Mouse (Mus musculus): Measurements from ENCODE around the gene Ptpn13. TPM values are rescaled to one million over a fixed set of nuclear protein-coding genes. Genes with fewer than 3 reads are reported as not detected.

Gene Ptpn13
- polyA plus RNA-seq, 1 experiment from 2014 or later: 4.1 TPM

- no peak for ATAC-seq
- Histone ChIP-seq H3K9me3 (ENCODE audit: control insufficient read depth, low read length) (no peaks in the 10 kb centered on the region), H3K4me1 (replicated peaks; ENCODE audit: control insufficient read depth, insufficient read depth, low read length) (no peaks in the 10 kb centered on the region; the same call in 1 of the 2 replicates), H3K27ac (ENCODE audit: low read length) (no peak overlapping the region), H3K36me3 (ENCODE audit: control insufficient read depth, insufficient read depth) (no peaks in the 10 kb centered on the region), H3K9ac (replicated peaks; ENCODE audit: low read depth, low read length) (no peak overlapping the region), H3K27me3 (replicated peaks; ENCODE audit: control insufficient read depth, insufficient read depth, low read length) (no peaks in the 10 kb centered on the region), H3K4me3 (replicated peaks; ENCODE audit: low read length) (no peak overlapping the region), H3K4me2 (ENCODE audit: low read length) (no peak overlapping the region)
- WGBS: 50% methylated on average over 6 of the region's 6 CpGs
These were observed 92.6 kb downstream of the Ptpn13 start for GRCm38 (mm10) chr5:103517641-103518040.

GRCm38 (mm10) chr5:103518797-103519468 is 93.9 kb downstream of the Ptpn13 start:
- H3K4me2 ChIP-seq (ENCODE audit: low read length): no peak overlapping the region
- 79% methylated on average over 14 of the region's 14 CpGs for WGBS
- H3K36me3 ChIP-seq (ENCODE audit: control insufficient read depth, insufficient read depth): no peaks in the 10 kb centered on the region
- no peak overlapping the region for H3K9ac ChIP-seq (replicated peaks; ENCODE audit: low read depth, low read length)
- no peaks in the 10 kb centered on the region; the same call in 1 of the 2 replicates for H3K4me1 ChIP-seq (replicated peaks; ENCODE audit: control insufficient read depth, insufficient read depth, low read length)
- no peaks in the 10 kb centered on the region for H3K9me3 ChIP-seq (ENCODE audit: control insufficient read depth, low read length)
- no peak overlapping the region for H3K27ac ChIP-seq (ENCODE audit: low read length)
- no peaks in the 10 kb centered on the region for H3K27me3 ChIP-seq (replicated peaks; ENCODE audit: control insufficient read depth, insufficient read depth, low read length)
- no peak overlapping the region for H3K4me3 ChIP-seq (replicated peaks; ENCODE audit: low read length)
- no peak for ATAC-seq

- ATAC-seq: no peak
- Histone ChIP-seq H3K4me2 (ENCODE audit: low read length) (no peak overlapping the region), H3K9me3 (ENCODE audit: control insufficient read depth, low read length) (no peaks in the 10 kb centered on the region), H3K4me1 (replicated peaks; ENCODE audit: control insufficient read depth, insufficient read depth, low read length) (no peaks in the 10 kb centered on the region; the same call in 1 of the 2 replicates), H3K36me3 (ENCODE audit: control insufficient read depth, insufficient read depth) (no peaks in the 10 kb centered on the region), H3K9ac (replicated peaks; ENCODE audit: low read depth, low read length) (no peak overlapping the region), H3K27me3 (replicated peaks; ENCODE audit: control insufficient read depth, insufficient read depth, low read length) (no peaks in the 10 kb centered on the region), H3K4me3 (replicated peaks; ENCODE audit: low read length) (no peak overlapping the region), H3K27ac (ENCODE audit: low read length) (no peak overlapping the region)
- 78% methylated on average over 3 of the region's 3 CpGs for WGBS
These were observed 97.4 kb downstream of the Ptpn13 start for GRCm38 (mm10) chr5:103522371-103522770.

- no peak for ATAC-seq
- Histone ChIP-seq H3K36me3 (ENCODE audit: control insufficient read depth, insufficient read depth) (no peaks in the 10 kb centered on the region), H3K4me3 (replicated peaks; ENCODE audit: low read length) (no peak overlapping the region), H3K27me3 (replicated peaks; ENCODE audit: control insufficient read depth, insufficient read depth, low read length) (no peaks in the 10 kb centered on the region), H3K4me1 (replicated peaks; ENCODE audit: control insufficient read depth, insufficient read depth, low read length) (no peaks in the 10 kb centered on the region), H3K9me3 (ENCODE audit: control insufficient read depth, low read length) (no peaks in the 10 kb centered on the region), H3K9ac (replicated peaks; ENCODE audit: low read depth, low read length) (no peak overlapping the region), H3K4me2 (ENCODE audit: low read length) (no peak overlapping the region), H3K27ac (ENCODE audit: low read length) (no peak overlapping the region)
- WGBS: 81% methylated on average over 20 of the region's 20 CpGs
These were observed 101.9 kb downstream of the Ptpn13 start for GRCm38 (mm10) chr5:103526668-103527436.

- Histone ChIP-seq H3K4me2 (ENCODE audit: low read length) (no peak overlapping the region), H3K27me3 (replicated peaks; ENCODE audit: control insufficient read depth, insufficient read depth, low read length) (no peaks in the 10 kb centered on the region), H3K36me3 (ENCODE audit: control insufficient read depth, insufficient read depth) (no peaks in the 10 kb centered on the region), H3K27ac (ENCODE audit: low read length) (no peak overlapping the region), H3K4me3 (replicated peaks; ENCODE audit: low read length) (no peak overlapping the region), H3K9me3 (ENCODE audit: control insufficient read depth, low read length) (no peaks in the 10 kb centered on the region), H3K9ac (replicated peaks; ENCODE audit: low read depth, low read length) (no peak overlapping the region), H3K4me1 (replicated peaks; ENCODE audit: control insufficient read depth, insufficient read depth, low read length) (no peaks in the 10 kb centered on the region)
- ATAC-seq: no peak
- 67% methylated on average over 6 of the region's 6 CpGs for WGBS
These were observed 102.4 kb downstream of the Ptpn13 start for GRCm38 (mm10) chr5:103527437-103527718.

GRCm38 (mm10) chr5:103530214-103530613 is 105.2 kb downstream of the Ptpn13 start:
- ATAC-seq: no peak
- WGBS: 88% methylated on average over 9 of the region's 9 CpGs
- H3K4me1 ChIP-seq (replicated peaks; ENCODE audit: control insufficient read depth, insufficient read depth, low read length): no peaks in the 10 kb centered on the region
- H3K4me3 ChIP-seq (replicated peaks; ENCODE audit: low read length): no peak overlapping the region
- no peaks in the 10 kb centered on the region for H3K27me3 ChIP-seq (replicated peaks; ENCODE audit: control insufficient read depth, insufficient read depth, low read length)
- no peak overlapping the region for H3K4me2 ChIP-seq (ENCODE audit: low read length)
- no peaks in the 10 kb centered on the region for H3K9me3 ChIP-seq (ENCODE audit: control insufficient read depth, low read length)
- no peak overlapping the region for H3K27ac ChIP-seq (ENCODE audit: low read length)
- H3K9ac ChIP-seq (replicated peaks; ENCODE audit: low read depth, low read length): no peak overlapping the region
- H3K36me3 ChIP-seq (ENCODE audit: control insufficient read depth, insufficient read depth): no peaks in the 10 kb centered on the region

- no peaks in the 10 kb centered on the region for H3K36me3 ChIP-seq (ENCODE audit: control insufficient read depth, insufficient read depth)
- ATAC-seq: no peak
- WGBS: 76% methylated on average over 11 of the region's 11 CpGs
- H3K4me2 ChIP-seq (ENCODE audit: low read length): no peak overlapping the region
- H3K27me3 ChIP-seq (replicated peaks; ENCODE audit: control insufficient read depth, insufficient read depth, low read length): no peaks in the 10 kb centered on the region
- no peaks in the 10 kb centered on the region for H3K4me1 ChIP-seq (replicated peaks; ENCODE audit: control insufficient read depth, insufficient read depth, low read length)
- no peaks in the 10 kb centered on the region for H3K9me3 ChIP-seq (ENCODE audit: control insufficient read depth, low read length)
- H3K9ac ChIP-seq (replicated peaks; ENCODE audit: low read depth, low read length): no peak overlapping the region
- H3K4me3 ChIP-seq (replicated peaks; ENCODE audit: low read length): no peak overlapping the region
- no peak overlapping the region for H3K27ac ChIP-seq (ENCODE audit: low read length)
These were observed 107.9 kb downstream of the Ptpn13 start for GRCm38 (mm10) chr5:103532841-103533390.

GRCm38 (mm10) chr5:103534454-103534853 is 109.5 kb downstream of the Ptpn13 start:
- H3K36me3 ChIP-seq (ENCODE audit: control insufficient read depth, insufficient read depth): no peaks in the 10 kb centered on the region
- H3K9me3 ChIP-seq (ENCODE audit: control insufficient read depth, low read length): no peaks in the 10 kb centered on the region
- no peak overlapping the region for H3K9ac ChIP-seq (replicated peaks; ENCODE audit: low read depth, low read length)
- ATAC-seq: no peak
- no peaks in the 10 kb centered on the region for H3K4me1 ChIP-seq (replicated peaks; ENCODE audit: control insufficient read depth, insufficient read depth, low read length)
- no peak overlapping the region for H3K4me3 ChIP-seq (replicated peaks; ENCODE audit: low read length)
- no peak overlapping the region for H3K4me2 ChIP-seq (ENCODE audit: low read length)
- 68% methylated on average over 3 of the region's 3 CpGs for WGBS
- no peak overlapping the region for H3K27ac ChIP-seq (ENCODE audit: low read length)
- no peaks in the 10 kb centered on the region for H3K27me3 ChIP-seq (replicated peaks; ENCODE audit: control insufficient read depth, insufficient read depth, low read length)

- no peaks in the 10 kb centered on the region for H3K9me3 ChIP-seq (ENCODE audit: control insufficient read depth, low read length)
- ATAC-seq: no peak
These were observed 112.4 kb downstream of the Ptpn13 start for GRCm38 (mm10) chr5:103537429-103537828.

More at GRCm38 (mm10) chr5:103537429-103537828, 112.4 kb downstream of the Ptpn13 start:
- no peak overlapping the region for H3K4me2 ChIP-seq (ENCODE audit: low read length)
- no peaks in the 10 kb centered on the region for H3K36me3 ChIP-seq (ENCODE audit: control insufficient read depth, insufficient read depth)
- 63% methylated on average over 4 of the region's 4 CpGs for WGBS
- no peaks in the 10 kb centered on the region for H3K27me3 ChIP-seq (replicated peaks; ENCODE audit: control insufficient read depth, insufficient read depth, low read length)
- H3K4me3 ChIP-seq (replicated peaks; ENCODE audit: low read length): no peak overlapping the region
- H3K27ac ChIP-seq (ENCODE audit: low read length): no peak overlapping the region
- H3K9ac ChIP-seq (replicated peaks; ENCODE audit: low read depth, low read length): no peak overlapping the region
- peaks cover 12% of the 10 kb centered on the region for H3K4me1 ChIP-seq (replicated peaks; ENCODE audit: control insufficient read depth, insufficient read depth, low read length)

Measured in forebrain, embryonic 16.5 days (tissue).